Mouse (Mus musculus) heart, embryonic 16.5 days (tissue): ENCODE results near the gene Psma7. TPM values are rescaled to one million over a fixed set of nuclear protein-coding genes. Genes with fewer than 3 reads are reported as not detected.

Experiments used
- ATAC-seq: fragments of 200-750 bp; cut with Nextera tagmentation; replicated peaks from 2 replicates; pipeline ENCODE4 v1.8.0; 2017; ENCODE audit warnings: moderate number of reproducible peaks; ENCODE audit not compliant: insufficient read depth, low FRiP score; ENCODE audit errors: extremely low read depth
- H3K27ac ChIP-seq: fragments of 300-500 bp; sonication (generic); 2 replicates; pipeline ENCODE4 v1.5.1; 2014; ENCODE audit warnings: mild to moderate bottlenecking, low read length, control low read depth, moderate library complexity
- H3K27me3 ChIP-seq: fragments of 300-500 bp; sonication (generic); 2 replicates; pipeline ENCODE4 v1.6.1; 2014; ENCODE audit warnings: low read length, mixed read lengths; ENCODE audit not compliant: control insufficient read depth, insufficient read depth
- H3K36me3 ChIP-seq: fragments of 300-500 bp; sonication (generic); 2 replicates; pipeline ENCODE4 v1.6.1; 2014; ENCODE audit not compliant: control insufficient read depth, insufficient read depth
- H3K4me1 ChIP-seq: fragments of 300-500 bp; sonication (generic); 2 replicates; pipeline ENCODE4 v1.6.1; 2014; ENCODE audit warnings: low read length, mixed read lengths; ENCODE audit not compliant: control insufficient read depth, insufficient read depth
- H3K4me2 ChIP-seq: fragments of 300-500 bp; sonication (generic); 2 replicates; pipeline ENCODE4 v1.6.1; 2014; ENCODE audit warnings: low read depth, mild to moderate bottlenecking, control low read depth, low read length
- H3K4me3 ChIP-seq: fragments of 300-500 bp; sonication (generic); 2 replicates; pipeline ENCODE4 v1.5.1; 2014; ENCODE audit warnings: mild to moderate bottlenecking, control low read depth, low read length
- H3K9ac ChIP-seq: fragments of 300-500 bp; sonication (generic); 2 replicates; pipeline ENCODE4 v1.6.1; 2014; ENCODE audit warnings: low read length, control low read depth
- H3K9me3 ChIP-seq: fragments of 300-500 bp; sonication (generic); replicated peaks from 2 replicates; pipeline ENCODE4 v1.6.1; 2016; ENCODE audit warnings: low read length; ENCODE audit not compliant: control insufficient read depth
- WGBS: fragments of 180-500 bp; shearing (Covaris S2); extraction: QIAGEN DNeasy Blood & Tissue Kit; methylation state at CpG from one replicate; pipeline ENCODE4 v1.1.7; 2014; 5-methylcytosine and 5-hydroxymethylcytosine counted together
- polyA plus RNA-seq: library from polyadenylated mRNA; unstranded; fragments of >200 nt; fragmentation: Nextera tagmentation; extraction: Ambion mirVana; gene quantifications from 2 replicates; pipeline ENCODE4 v1.2.1, GENCODE M21; 2015

The Psma7 gene
- polyA plus RNA-seq, 1 experiment from 2014 or later: 421 TPM

- Histone ChIP-seq H3K4me3 (no peak overlapping the region), H3K9ac (no peak overlapping the region), H3K4me2 (no peak overlapping the region), H3K27ac (no peak overlapping the region), H3K9me3 (no peaks in the 10 kb centered on the region), H3K4me1 (peaks cover 28% of the 10 kb centered on the region), H3K36me3 (peaks cover 58% of the 10 kb centered on the region), H3K27me3 (no peaks in the 10 kb centered on the region)
- WGBS: 76% methylated on average over 6 of the region's 6 CpGs
- no peak for ATAC-seq
Observed at GRCm38 (mm10) chr2:180031270-180031669, 11.0 kb downstream of the Psma7 start.

- no peak overlapping the region for H3K9ac ChIP-seq
- no peak for ATAC-seq
- H3K27ac ChIP-seq: no peak overlapping the region
- H3K4me2 ChIP-seq: peak overlapping the region; percentile 92
- WGBS: 65% methylated on average over 9 of the region's 9 CpGs
- peaks cover 31% of the 10 kb centered on the region for H3K36me3 ChIP-seq
- peaks cover 34% of the 10 kb centered on the region for H3K4me1 ChIP-seq
- no peaks in the 10 kb centered on the region for H3K9me3 ChIP-seq
- H3K4me3 ChIP-seq: no peak overlapping the region
- no peaks in the 10 kb centered on the region for H3K27me3 ChIP-seq
Observed at GRCm38 (mm10) chr2:180027768-180028167, 14.5 kb downstream of the Psma7 start.

- peaks cover 14% of the 10 kb centered on the region for H3K36me3 ChIP-seq
- ATAC-seq: no peak
- WGBS: 13% methylated on average over 6 of the region's 6 CpGs
- H3K4me2 ChIP-seq: peak overlapping the region; percentile 92
- peak overlapping the region; percentile 90 for H3K9ac ChIP-seq
- peak overlapping the region; percentile 91 for H3K4me3 ChIP-seq
- H3K4me1 ChIP-seq: peaks cover 33% of the 10 kb centered on the region
- no peak overlapping the region for H3K27ac ChIP-seq
- no peaks in the 10 kb centered on the region for H3K27me3 ChIP-seq
- no peaks in the 10 kb centered on the region for H3K9me3 ChIP-seq
Observed at GRCm38 (mm10) chr2:180025861-180026200, 16.4 kb downstream of the Psma7 start.

GRCm38 (mm10) chr2:180025135-180025860 lies 16.9 kb downstream of the Psma7 start:
- H3K9ac ChIP-seq: peak overlapping the region; percentile 90
- H3K36me3 ChIP-seq: peaks cover 9% of the 10 kb centered on the region
- WGBS: under 1% methylated on average over 71 of the region's 84 CpGs
- H3K4me1 ChIP-seq: peaks cover 33% of the 10 kb centered on the region
- peak; percentile 6; the same call in 1 of the 2 replicates for ATAC-seq
- H3K9me3 ChIP-seq: no peaks in the 10 kb centered on the region
- peak overlapping the region; percentile 92 for H3K4me2 ChIP-seq
- no peaks in the 10 kb centered on the region for H3K27me3 ChIP-seq
- peak overlapping the region; percentile 91 for H3K4me3 ChIP-seq
- peak overlapping the region; percentile 92 for H3K27ac ChIP-seq

- Histone ChIP-seq H3K9ac (peak within 1 kb of the TSS; percentile 90), H3K4me3 (peak within 1 kb of the TSS; percentile 91), H3K4me1 (peaks cover 33% of the 10 kb centered on the region), H3K27ac (peak within 1 kb of the TSS; percentile 92), H3K27me3 (no peaks in the 10 kb centered on the region), H3K4me2 (peak within 1 kb of the TSS; percentile 92), H3K36me3 (peaks cover 9% of the 10 kb centered on the region), H3K9me3 (no peaks in the 10 kb centered on the region)
- peak; percentile 89 for ATAC-seq
- WGBS: 0% methylated on average over 72 of the region's 80 CpGs
Observed at GRCm38 (mm10) chr2:180024401-180025098, 17.7 kb downstream of the Psma7 start, which contains the start of gene Lsm14b. Lsm14b (plus strand) TSS chr2:180024987.

GRCm38 (mm10) chr2:180022751-180023150 lies 19.5 kb downstream of the Psma7 start:
- no peak overlapping the region for H3K9ac ChIP-seq
- H3K9me3 ChIP-seq: no peaks in the 10 kb centered on the region
- peaks cover 25% of the 10 kb centered on the region for H3K4me1 ChIP-seq
- H3K4me2 ChIP-seq: no peak overlapping the region
- H3K4me3 ChIP-seq: no peak overlapping the region
- no peaks in the 10 kb centered on the region for H3K36me3 ChIP-seq
- WGBS: 69% methylated on average over 6 of the region's 6 CpGs
- H3K27me3 ChIP-seq: no peaks in the 10 kb centered on the region
- no peak overlapping the region for H3K27ac ChIP-seq
- no peak for ATAC-seq

- H3K4me1 ChIP-seq: peaks cover 6% of the 10 kb centered on the region
- 69% methylated on average over 8 of the region's 8 CpGs for WGBS
- no peaks in the 10 kb centered on the region for H3K27me3 ChIP-seq
Observed at GRCm38 (mm10) chr2:180020919-180021318, 21.3 kb downstream of the Psma7 start.

GRCm38 (mm10) chr2:180020091-180020661 lies 22.1 kb downstream of the Psma7 start:
- Histone ChIP-seq H3K27ac (no peak overlapping the region), H3K36me3 (no peaks in the 10 kb centered on the region), H3K4me1 (peaks cover 3% of the 10 kb centered on the region; the same call in 1 of the 2 replicates), H3K4me3 (no peak overlapping the region), H3K4me2 (no peak overlapping the region), H3K9ac (no peak overlapping the region), H3K27me3 (no peaks in the 10 kb centered on the region), H3K9me3 (no peaks in the 10 kb centered on the region)
- ATAC-seq: no peak
- WGBS: 69% methylated on average over 7 of the region's 7 CpGs

More at GRCm38 (mm10) chr2:180020919-180021318, 21.3 kb downstream of the Psma7 start:
- H3K4me3 ChIP-seq: no peak overlapping the region
- H3K9me3 ChIP-seq: no peaks in the 10 kb centered on the region
- H3K27ac ChIP-seq: no peak overlapping the region
- no peaks in the 10 kb centered on the region for H3K36me3 ChIP-seq
- no peak overlapping the region for H3K9ac ChIP-seq
- no peak for ATAC-seq
- H3K4me2 ChIP-seq: no peak overlapping the region

- Histone ChIP-seq H3K9ac (no peak overlapping the region), H3K36me3 (no peaks in the 10 kb centered on the region), H3K9me3 (no peaks in the 10 kb centered on the region), H3K27ac (no peak overlapping the region), H3K27me3 (no peaks in the 10 kb centered on the region), H3K4me1 (peaks cover 3% of the 10 kb centered on the region; the same call in 1 of the 2 replicates), H3K4me2 (no peak overlapping the region), H3K4me3 (no peak overlapping the region)
- ATAC-seq: no peak
- 68% methylated on average over 9 of the region's 9 CpGs for WGBS
Observed at GRCm38 (mm10) chr2:180018573-180018972, 23.7 kb downstream of the Psma7 start.
